9 mouse cellular contexts compared by ENCODE assay signal in the genomic region with DNA sequence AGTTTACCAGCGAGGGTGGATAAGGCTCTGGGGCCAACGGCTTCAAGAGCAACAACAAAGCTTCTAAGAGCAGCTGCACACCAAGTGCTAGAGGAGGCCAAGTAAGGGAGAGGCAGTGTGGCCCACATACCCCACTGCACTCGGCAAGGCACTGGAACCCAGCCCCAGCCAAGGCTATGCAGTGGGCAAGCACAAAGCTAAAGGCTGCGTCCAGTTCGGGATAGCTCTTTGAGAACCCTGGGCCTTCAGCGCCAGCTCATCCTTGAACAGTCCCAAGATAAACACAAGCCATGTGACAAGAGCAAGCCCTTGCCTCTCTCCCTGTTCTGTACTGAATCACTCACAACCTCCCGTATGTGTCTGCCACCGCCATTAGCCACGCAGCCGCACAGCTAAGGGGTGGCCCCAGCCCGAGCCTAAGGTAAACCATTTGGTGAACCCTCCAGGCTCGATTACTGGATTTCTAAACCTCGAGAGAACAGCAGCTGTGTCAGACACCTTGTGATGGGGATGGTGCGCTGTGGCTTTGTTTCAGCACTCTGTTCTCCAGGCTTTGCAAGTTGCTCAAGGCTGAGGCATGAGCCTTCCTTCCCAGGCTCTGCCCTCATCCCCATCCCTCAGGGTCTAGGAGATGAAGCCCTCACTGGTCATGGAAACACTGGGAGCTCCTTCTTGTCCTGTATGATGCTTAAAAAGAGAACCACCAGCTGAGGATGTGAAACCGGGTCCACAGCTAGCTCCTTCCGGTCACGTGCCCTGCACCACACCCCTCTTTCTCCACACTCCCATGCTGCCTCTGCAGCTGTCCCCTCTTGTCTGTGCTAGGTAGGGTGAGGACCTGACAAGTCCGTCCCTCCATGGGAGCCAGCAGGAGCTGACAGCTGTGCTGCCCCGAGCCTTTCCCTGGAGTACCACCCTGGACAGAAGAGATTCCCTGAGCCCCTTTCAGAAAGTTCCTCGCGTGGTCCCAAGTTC. TPM values are rescaled to one million over a fixed set of nuclear protein-coding genes. Genes with fewer than 3 reads are reported as not detected.
A peak's percentile ranks its signal among the peaks of the same experiment; 100 is the strongest.
DNase-seq lines count a peak whose midpoint lies in the region; ATAC-seq and TF ChIP-seq lines count a peak whose summit lies in the region.
"Had no signal": no experiment of that assay in that cellular context is flagged by ENCODE, and none has a peak within 500 bp of the region (broad histone marks: within the 10 kb centered on the region; RNA-seq: fewer than 3 reads in every experiment).

No protein-coding gene starts in this region.

- peak; percentile 31 to 75 for DNase-seq in adrenal gland, adult (ENCODE audit: inconsistent age in 2 of 2, low spot score in 1 of 2)
- no peak for DNase-seq in adrenal gland, postnatal 4 days (ENCODE audit: low spot score in 2 of 2)
- DNase-seq in testis, postnatal 10 days (ENCODE audit: low spot score) = no peak
- DNase-seq in right cerebral cortex, adult 18-20 months = no peak

- H3K79me2 ChIP-seq in myocyte (ENCODE audit: control insufficient read depth, insufficient read depth) = peaks cover 60% of the 10 kb centered on the region

- H3ac ChIP-seq in myocyte (ENCODE audit: control insufficient read depth, insufficient read length) = peak overlapping the region; percentile 5

- peaks cover 65% of the 10 kb centered on the region for H3K4me1 ChIP-seq in E14TG2a.4 (replicated peaks; ENCODE audit: low read depth, low read length)
- H3K4me1 ChIP-seq in heart, embryonic 16.5 days (ENCODE audit: control insufficient read depth, insufficient read depth, low read length) = peaks cover 64% of the 10 kb centered on the region
- H3K4me1 ChIP-seq in neural tube, embryonic 15.5 days = 0 out of 2 replicates have a peak, but pooled peaks cover 11% of the 10 kb centered on the region

- WGBS in heart, embryonic 16.5 days = 62% methylated on average over 21 of the region's 21 CpGs
- WGBS in neural tube, embryonic 15.5 days = 83% methylated on average over 21 of the region's 21 CpGs

- H3K4me2 ChIP-seq in heart, embryonic 16.5 days (ENCODE audit: low read depth, low read length) = no peak overlapping the region
- peak overlapping the region; percentile 78 for H3K4me2 ChIP-seq in myocyte (ENCODE audit: low read depth)
- H3K4me2 ChIP-seq in neural tube, embryonic 15.5 days = no peak overlapping the region

- 0 out of 2 replicates have a peak overlapping the region, but pooled peaks have one; percentile 20 for H3K9ac ChIP-seq in heart, embryonic 16.5 days (ENCODE audit: low read length)
- H3K9ac ChIP-seq in neural tube, embryonic 15.5 days (replicated peaks) = no peak overlapping the region

- 0 out of 2 replicates have a peak, but pooled peaks have one; percentile 10 for ATAC-seq in heart, embryonic 16.5 days (replicated peaks; ENCODE audit: extremely low read depth, insufficient read depth, low FRiP score)
- ATAC-seq in neural tube, embryonic 15.5 days (ENCODE audit: low FRiP score) = no peak
- ATAC-seq: forebrain, embryonic 14.5 days had no signal

- TF ChIP-seq POLR2A in myocyte (IDR thresholded peaks at IDR 0.05; ENCODE audit: insufficient read length, low read depth) = peak; percentile 52

- H3K9me3 ChIP-seq in E14TG2a.4 (ENCODE audit: low read length) = no peaks in the 10 kb centered on the region
- H3K9me3 ChIP-seq in heart, embryonic 16.5 days (replicated peaks; ENCODE audit: control insufficient read depth, low read length) = no peaks in the 10 kb centered on the region
- no peaks in the 10 kb centered on the region for H3K9me3 ChIP-seq in neural tube, embryonic 15.5 days (replicated peaks)

- peaks cover 44% of the 10 kb centered on the region for H3K36me3 ChIP-seq in E14TG2a.4 (ENCODE audit: insufficient read depth, low read length)
- H3K36me3 ChIP-seq in heart, embryonic 16.5 days (ENCODE audit: control insufficient read depth, insufficient read depth) = peaks cover 5% of the 10 kb centered on the region
- H3K36me3 ChIP-seq in myocyte (ENCODE audit: control insufficient read depth, insufficient read depth) = peaks cover 42% of the 10 kb centered on the region
- H3K36me3 ChIP-seq in neural tube, embryonic 15.5 days = no peaks in the 10 kb centered on the region

- H3K27ac ChIP-seq in heart, embryonic 16.5 days (ENCODE audit: low read length) = peak overlapping the region; percentile 18; the same call in 1 of the 2 replicates
- no peak overlapping the region for H3K27ac ChIP-seq in neural tube, embryonic 15.5 days (replicated peaks)

- H3K4me3 ChIP-seq in E14TG2a.4 (replicated peaks; ENCODE audit: low read length) (peak overlapping the region; percentile 41), myocyte (no peak overlapping the region)
- no peak overlapping the region for H3K4me3 ChIP-seq in heart, embryonic 16.5 days (ENCODE audit: low read length)
- no peak overlapping the region for H3K4me3 ChIP-seq in neural tube, embryonic 15.5 days (replicated peaks)

- no peak for TF ChIP-seq CTCF in E14TG2a.4 (conservative IDR thresholded peaks at IDR 0.05; ENCODE audit: low read length)

- H3K27me3 ChIP-seq in E14TG2a.4 (ENCODE audit: insufficient read depth, low read length) = no peaks in the 10 kb centered on the region
- H3K27me3 ChIP-seq in heart, embryonic 16.5 days (ENCODE audit: control insufficient read depth, insufficient read depth, low read length) = no peaks in the 10 kb centered on the region
- H3K27me3 ChIP-seq in myocyte (ENCODE audit: control insufficient read depth, insufficient read depth, insufficient read length) = no peaks in the 10 kb centered on the region
- H3K27me3 ChIP-seq in neural tube, embryonic 15.5 days (replicated peaks) = no peaks in the 10 kb centered on the region

TF ChIP-seq in myocyte, 11 proteins besides CTCF, POLR2A, EP300 and RAD21:
- peak; percentile 64 for TF ChIP-seq TCF12 (IDR thresholded peaks at IDR 0.05; ENCODE audit: insufficient read depth, poor library complexity, severe bottlenecking)
- peak; percentile 97 for TF ChIP-seq USF1 (IDR thresholded peaks at IDR 0.05; ENCODE audit: low read depth)
- TF ChIP-seq E2F4 (IDR thresholded peaks at IDR 0.05; ENCODE audit: insufficient read depth) = no peak
- peak; percentile 92 for TF ChIP-seq TCF3 (IDR thresholded peaks at IDR 0.05; ENCODE audit: insufficient read length, low read depth)
- peak; percentile 91 to 97 (median 92) for TF ChIP-seq MYOG (IDR thresholded peaks at IDR 0.05; ENCODE audit: control insufficient read depth in 1 of 3, insufficient read depth in 1 of 3, insufficient read length in 2 of 3, low read depth in 2 of 3)
- no peak for TF ChIP-seq CEBPB (IDR thresholded peaks at IDR 0.05; ENCODE audit: insufficient read depth, poor library complexity, severe bottlenecking)
- TF ChIP-seq SRF (IDR thresholded peaks at IDR 0.05; ENCODE audit: control insufficient read depth, insufficient read length, low read depth) = peak; percentile 21
- TF ChIP-seq REST (IDR thresholded peaks at IDR 0.05; ENCODE audit: insufficient read depth, insufficient read length) = no peak
- TF ChIP-seq MAX (IDR thresholded peaks at IDR 0.05; ENCODE audit: low read depth) = no peak
- TF ChIP-seq POLR2AphosphoS2 (IDR thresholded peaks at IDR 0.05; ENCODE audit: insufficient read length, low read depth) = peak; percentile 79
- peak; percentile 97 to 99 (median 99) for TF ChIP-seq MYOD1 (IDR thresholded peaks at IDR 0.05; ENCODE audit: control insufficient read depth in 1 of 3, insufficient read length in 2 of 3, low read depth in 2 of 3)

RNA-seq across cellular contexts. Expression of gene Zcchc24, which starts 21.6 kb away (rescaled TPM):
- total RNA-seq in adrenal gland, postnatal 4 days (2021) = 10 to 100 TPM; 30.2 to 34.7 TPM
- 19.5 and 25.5 TPM in 2 replicates for polyA plus RNA-seq in heart, embryonic 16.5 days (2015; fragmentation: Nextera tagmentation; extraction: Ambion mirVana)
- polyA plus RNA-seq in myocyte (2012; fragmentation: generic; extraction: Trizol) = 86.2 TPM
- polyA plus RNA-seq in neural tube, embryonic 15.5 days (2015; fragmentation: Nextera tagmentation; extraction: Ambion mirVana) = 13.4 and 17.0 TPM in 2 replicates

RNA-seq across cellular contexts. Expression of gene Ppif, which starts 53.3 kb away (rescaled TPM):
- 10 to 100 TPM; 35.2 to 38.8 TPM for total RNA-seq in adrenal gland, postnatal 4 days (2021)
- 118 and 121 TPM in 2 replicates for polyA plus RNA-seq in heart, embryonic 16.5 days (2015; fragmentation: Nextera tagmentation; extraction: Ambion mirVana)
- 14.1 TPM for polyA plus RNA-seq in myocyte (2012; fragmentation: generic; extraction: Trizol)
- polyA plus RNA-seq in neural tube, embryonic 15.5 days (2015; fragmentation: Nextera tagmentation; extraction: Ambion mirVana) = 38.0 and 42.9 TPM in 2 replicates

Comparison
In these comparisons a context has a peak if more than half of its experiments do, and no peak if none do; other contexts are left out.
1. DNase-seq: peak in adrenal gland, adult (2 of 2); none in adrenal gland, postnatal 4 days (0 of 2), testis, postnatal 10 days (single experiment) and right cerebral cortex, adult 18-20 months (single experiment).